Mouse (Mus musculus) midbrain, embryonic 11.5 days (tissue): Measurements from ENCODE around the gene Usb1. TPM values are rescaled to one million over a fixed set of nuclear protein-coding genes. Genes with fewer than 3 reads are reported as not detected.

ENCODE experiments used
- ATAC-seq: fragments of 200-750 bp; cut with Nextera tagmentation; 2 replicates; pipeline ENCODE4 v1.8.0; 2017; ENCODE audit warnings: moderate TSS enrichment, moderate library complexity; ENCODE audit not compliant: low FRiP score
- DNase-seq: peaks from one replicate; pipeline ENCODE4 v3.0.0; 2015; ENCODE audit warnings: low spot score; ENCODE audit errors: missing footprints
- H3K27ac ChIP-seq: fragments of 300-500 bp; sonication (generic); 2 replicates; pipeline ENCODE4 v1.5.1; 2014; ENCODE audit warnings: low read depth, low read length
- H3K27me3 ChIP-seq: fragments of 300-500 bp; sonication (generic); 2 replicates; pipeline ENCODE4 v1.6.1; 2014; ENCODE audit warnings: mild to moderate bottlenecking, low read length, moderate library complexity, mixed read lengths; ENCODE audit not compliant: control insufficient read depth, insufficient read depth
- H3K36me3 ChIP-seq: fragments of 300-500 bp; sonication (generic); 2 replicates; pipeline ENCODE4 v1.6.1; 2014; ENCODE audit warnings: mild to moderate bottlenecking, low read length, moderate library complexity, mixed read lengths; ENCODE audit not compliant: control insufficient read depth, insufficient read depth
- H3K4me1 ChIP-seq: fragments of 300-500 bp; sonication (generic); 2 replicates; pipeline ENCODE4 v1.6.1; 2014; ENCODE audit warnings: low read length; ENCODE audit not compliant: control insufficient read depth, insufficient read depth
- H3K4me2 ChIP-seq: fragments of 300-500 bp; sonication (generic); 2 replicates; pipeline ENCODE4 v1.6.1; 2014; ENCODE audit warnings: mild to moderate bottlenecking, moderate library complexity
- H3K4me3 ChIP-seq: fragments of 300-500 bp; sonication (generic); 2 replicates; pipeline ENCODE4 v1.5.1; 2014; ENCODE audit warnings: low read depth, low read length
- H3K9ac ChIP-seq: fragments of 300-500 bp; sonication (generic); 2 replicates; pipeline ENCODE4 v1.6.1; 2014; ENCODE audit warnings: low read length
- H3K9me3 ChIP-seq: fragments of 300-500 bp; sonication (generic); 2 replicates; pipeline ENCODE4 v1.6.1; 2016; ENCODE audit warnings: low read length; ENCODE audit not compliant: control insufficient read depth
- WGBS: fragments of 180-500 bp; shearing (Covaris S2); extraction: QIAGEN DNeasy Blood & Tissue Kit; methylation state at CpG from one replicate; pipeline ENCODE4 v1.1.7; 2014; 5-methylcytosine and 5-hydroxymethylcytosine counted together
- polyA plus RNA-seq: library from polyadenylated mRNA; unstranded; fragments of >200 nt; fragmentation: Nextera tagmentation; extraction: Ambion mirVana; gene quantifications from 2 replicates; pipeline ENCODE4 v1.2.1, GENCODE M21; 2014

The Usb1 gene
- polyA plus RNA-seq, 1 experiment from 2014 or later = 37.6 TPM

DNA sequence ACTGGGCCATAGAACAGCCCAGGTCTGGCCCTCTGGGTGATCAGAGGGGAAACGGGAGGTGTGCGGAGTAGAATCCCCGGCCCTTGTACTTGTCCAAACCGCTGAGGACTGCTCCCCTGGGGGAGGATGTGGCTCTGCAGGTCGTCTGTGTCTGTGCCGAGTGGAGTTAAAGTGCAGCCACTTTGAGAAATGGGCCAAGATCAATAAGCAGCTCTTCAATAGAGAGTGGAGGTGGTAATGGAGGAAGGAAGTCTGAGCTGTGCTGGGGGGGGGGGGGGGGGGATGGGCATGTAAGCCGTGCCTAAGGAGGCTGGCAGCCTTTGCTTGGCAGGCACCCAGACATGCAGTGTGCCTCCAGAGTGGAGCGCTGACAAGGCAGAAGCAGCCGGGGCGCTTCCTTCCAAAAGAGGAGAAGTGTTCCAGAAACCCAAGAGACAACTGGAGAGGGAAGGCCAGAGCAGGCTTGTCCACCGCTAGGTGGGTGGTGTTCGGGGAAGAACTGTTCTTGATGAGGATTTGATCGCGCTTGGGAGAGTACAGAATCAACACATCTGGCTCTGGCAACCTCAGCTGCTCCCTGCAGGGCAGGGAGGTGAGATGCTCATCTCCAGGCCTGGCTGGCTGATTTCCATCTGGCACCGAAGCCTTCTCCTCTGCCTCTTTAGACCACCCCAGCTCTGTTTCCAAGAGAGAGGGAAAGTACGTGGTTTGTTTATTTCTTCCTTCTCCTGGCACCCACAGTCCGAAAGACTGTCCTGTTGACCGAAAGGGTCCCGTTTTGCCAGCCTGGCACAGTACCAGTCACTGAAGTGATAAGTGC is 16.9 kb downstream of the Usb1 start:
- H3K4me3 ChIP-seq = no peak overlapping the region
- no peaks in the 10 kb centered on the region for H3K36me3 ChIP-seq
- no peak for ATAC-seq
- H3K27me3 ChIP-seq = no peaks in the 10 kb centered on the region
- no peak overlapping the region for H3K4me2 ChIP-seq
- WGBS = 69% methylated on average over 19 of the region's 19 CpGs
- H3K9ac ChIP-seq = no peak overlapping the region
- DNase-seq = no peak
- H3K27ac ChIP-seq = no peak overlapping the region
- H3K4me1 ChIP-seq = peaks cover 8% of the 10 kb centered on the region
- H3K9me3 ChIP-seq = no peaks in the 10 kb centered on the region

DNA sequence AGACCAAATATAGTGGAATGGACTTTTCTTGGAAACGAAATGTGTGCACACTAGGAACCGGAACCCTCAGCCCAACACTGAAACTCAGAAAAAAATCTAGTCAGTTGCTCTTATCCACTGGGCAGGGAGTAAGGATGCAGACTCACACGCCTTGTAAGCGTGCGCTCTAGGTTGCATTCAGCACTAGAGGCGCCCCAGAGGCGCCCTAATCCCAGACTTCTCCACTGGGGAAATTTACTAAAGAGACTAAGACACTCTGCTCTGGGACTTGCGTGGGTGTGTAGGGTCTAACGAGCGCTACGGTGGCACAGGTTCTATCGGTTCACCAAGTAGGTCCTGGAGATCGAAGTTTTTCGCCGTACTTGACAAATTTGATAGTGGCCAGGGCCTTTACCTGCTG is 19.4 kb downstream of the Usb1 start:
- H3K4me3 ChIP-seq = peak overlapping the region; percentile 82; the same call in 1 of the 2 replicates
- no peaks in the 10 kb centered on the region for H3K36me3 ChIP-seq
- H3K27ac ChIP-seq = no peak overlapping the region
- 0 out of 2 replicates have a peak, but pooled peaks have one; percentile 28 for ATAC-seq
- H3K4me2 ChIP-seq = peak overlapping the region; percentile 90
- WGBS = 2% methylated on average over 15 of the region's 15 CpGs
- H3K9ac ChIP-seq = no peak overlapping the region
- DNase-seq = peak; percentile 93
- H3K27me3 ChIP-seq = no peaks in the 10 kb centered on the region
- H3K9me3 ChIP-seq = no peaks in the 10 kb centered on the region
- peaks cover 10% of the 10 kb centered on the region for H3K4me1 ChIP-seq

DNA sequence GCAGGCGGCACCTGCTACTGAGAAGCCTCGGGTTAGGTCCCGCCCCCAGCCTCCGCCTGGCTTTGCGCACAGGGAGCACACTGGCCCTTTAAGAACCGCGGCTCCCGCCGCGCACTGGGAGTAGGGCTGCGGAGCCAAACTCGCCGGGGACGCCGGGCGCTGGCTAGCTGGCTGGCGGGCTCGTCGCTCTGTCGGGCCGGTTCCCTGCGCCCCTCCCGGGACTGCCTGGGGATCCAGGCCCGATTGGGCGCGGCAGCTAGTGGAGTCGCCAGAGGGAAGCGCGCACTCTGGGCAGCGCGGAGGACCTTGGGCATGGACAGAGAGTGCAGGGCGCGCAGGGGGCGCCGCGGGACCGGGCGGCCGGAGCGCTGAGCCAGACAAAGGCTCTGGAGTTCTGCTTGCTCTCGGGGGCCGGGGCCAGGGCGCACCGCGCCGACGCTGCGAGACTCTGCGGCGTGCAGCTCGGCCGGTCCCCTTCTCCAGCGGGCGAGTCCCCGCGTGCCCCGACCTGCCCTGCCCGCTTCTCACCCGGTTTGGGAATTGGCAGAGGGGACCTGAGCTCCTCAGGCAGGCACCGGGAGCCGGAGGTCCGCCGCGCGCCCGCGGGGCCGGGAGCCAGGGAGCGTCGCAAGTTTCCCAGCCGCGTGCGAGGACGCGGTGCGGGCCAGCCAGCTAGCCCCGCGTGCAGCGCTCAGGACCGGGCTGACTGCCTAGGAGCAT is 20.2 kb downstream of the Usb1 start, which contains the start of gene Mmp15:
Gene Mmp15 (plus strand): TSS at position 118 of the 720 bp plus-strand sequence.
- no peaks in the 10 kb centered on the region for H3K27me3 ChIP-seq
- DNase-seq (peak; percentile 97), ATAC-seq (peak; percentile 85)
- no peaks in the 10 kb centered on the region for H3K36me3 ChIP-seq
- H3K4me2 ChIP-seq = peak within 1 kb of the TSS; percentile 90
- peak within 1 kb of the TSS; percentile 82 for H3K4me3 ChIP-seq
- H3K9me3 ChIP-seq = no peaks in the 10 kb centered on the region
- peak within 1 kb of the TSS; percentile 80 for H3K27ac ChIP-seq
- H3K4me1 ChIP-seq = peaks cover 10% of the 10 kb centered on the region
- under 1% methylated on average over 80 of the region's 80 CpGs for WGBS
- H3K9ac ChIP-seq = peak within 1 kb of the TSS; percentile 93

DNA sequence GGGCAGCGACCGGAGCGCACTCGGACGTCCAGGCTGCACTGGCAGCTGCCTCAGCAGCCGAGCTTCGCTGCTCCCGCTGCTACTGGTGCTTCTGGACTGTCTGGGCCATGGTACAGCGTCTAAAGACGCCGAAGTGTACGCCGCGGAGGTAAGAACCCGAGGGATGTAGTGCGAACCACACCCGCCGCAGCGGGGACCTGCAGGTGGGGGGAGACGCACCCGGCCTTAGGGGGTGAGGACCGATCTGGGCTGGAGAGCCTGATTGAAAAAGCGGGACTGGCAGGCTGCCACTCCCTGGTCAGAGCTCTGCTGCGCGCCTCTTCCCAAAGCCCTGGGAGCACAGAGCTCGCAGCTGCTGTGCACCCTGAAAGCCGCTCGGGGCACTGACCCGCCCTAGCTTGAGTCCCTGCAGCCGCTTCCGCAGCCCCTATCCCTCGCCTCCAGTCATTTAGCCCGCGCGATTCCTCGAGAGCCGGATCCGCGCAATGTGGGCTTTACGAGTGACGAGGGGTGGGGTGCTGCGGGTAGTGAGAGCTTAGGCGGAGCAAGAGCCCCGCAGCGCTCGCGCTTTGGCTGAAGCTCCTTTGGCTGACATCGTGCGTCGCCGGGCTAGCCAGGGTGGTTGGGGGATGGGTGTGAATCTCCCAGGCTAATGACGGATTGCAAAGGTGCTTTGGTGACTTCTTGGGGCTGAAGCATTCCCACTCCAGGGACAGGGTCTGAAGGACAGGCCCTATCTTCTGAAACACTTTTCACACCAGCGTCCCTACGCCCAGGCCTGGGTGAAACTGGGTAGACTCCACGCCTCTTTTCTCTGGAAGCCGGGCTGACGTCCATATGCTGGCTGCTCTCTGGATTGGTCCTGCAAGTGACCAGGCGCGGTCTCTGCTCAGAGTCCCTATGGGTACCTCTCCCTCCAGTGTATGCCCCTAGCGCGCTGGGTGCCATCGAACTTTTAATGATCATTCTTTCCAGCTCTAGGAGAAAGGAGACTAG is 21.1 kb downstream of the Usb1 start:
- H3K27ac ChIP-seq = peak overlapping the region; percentile 80
- H3K4me3 ChIP-seq = peak overlapping the region; percentile 82
- no peaks in the 10 kb centered on the region for H3K27me3 ChIP-seq
- H3K9ac ChIP-seq = peak overlapping the region; percentile 93
- ATAC-seq (peak; percentile 72), DNase-seq (peak; percentile 97)
- H3K36me3 ChIP-seq = no peaks in the 10 kb centered on the region
- H3K9me3 ChIP-seq = no peaks in the 10 kb centered on the region
- peaks cover 10% of the 10 kb centered on the region for H3K4me1 ChIP-seq
- peak overlapping the region; percentile 90 for H3K4me2 ChIP-seq
- 2% methylated on average over 62 of the region's 62 CpGs for WGBS

DNA sequence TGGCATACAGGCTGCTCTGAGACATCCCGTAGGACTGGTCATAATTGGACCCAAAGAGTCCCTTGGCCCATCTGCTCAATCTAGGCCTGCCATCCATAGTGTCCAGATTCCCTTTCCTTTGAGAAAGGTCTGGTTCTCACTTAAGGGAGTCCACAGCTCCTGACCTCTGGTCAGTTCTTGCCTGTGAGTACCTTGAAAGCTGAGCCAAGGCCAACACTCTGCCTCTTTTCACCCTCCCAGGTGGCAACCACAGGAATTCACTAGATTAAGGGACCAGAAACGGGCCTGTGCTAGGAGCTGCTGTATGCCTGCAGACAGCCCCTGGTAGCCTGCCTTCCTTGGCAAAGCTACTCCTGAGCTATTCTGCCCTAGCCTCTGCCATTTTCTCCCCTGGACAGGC is 22.5 kb downstream of the Usb1 start:
- Histone ChIP-seq H3K9ac (no peak overlapping the region), H3K9me3 (no peaks in the 10 kb centered on the region), H3K36me3 (no peaks in the 10 kb centered on the region), H3K4me3 (no peak overlapping the region), H3K4me2 (no peak overlapping the region), H3K27ac (no peak overlapping the region), H3K4me1 (peaks cover 10% of the 10 kb centered on the region), H3K27me3 (no peaks in the 10 kb centered on the region)
- ATAC-seq (no peak), DNase-seq (no peak)
- WGBS = 83% methylated on average over 2 of the region's 2 CpGs

DNA sequence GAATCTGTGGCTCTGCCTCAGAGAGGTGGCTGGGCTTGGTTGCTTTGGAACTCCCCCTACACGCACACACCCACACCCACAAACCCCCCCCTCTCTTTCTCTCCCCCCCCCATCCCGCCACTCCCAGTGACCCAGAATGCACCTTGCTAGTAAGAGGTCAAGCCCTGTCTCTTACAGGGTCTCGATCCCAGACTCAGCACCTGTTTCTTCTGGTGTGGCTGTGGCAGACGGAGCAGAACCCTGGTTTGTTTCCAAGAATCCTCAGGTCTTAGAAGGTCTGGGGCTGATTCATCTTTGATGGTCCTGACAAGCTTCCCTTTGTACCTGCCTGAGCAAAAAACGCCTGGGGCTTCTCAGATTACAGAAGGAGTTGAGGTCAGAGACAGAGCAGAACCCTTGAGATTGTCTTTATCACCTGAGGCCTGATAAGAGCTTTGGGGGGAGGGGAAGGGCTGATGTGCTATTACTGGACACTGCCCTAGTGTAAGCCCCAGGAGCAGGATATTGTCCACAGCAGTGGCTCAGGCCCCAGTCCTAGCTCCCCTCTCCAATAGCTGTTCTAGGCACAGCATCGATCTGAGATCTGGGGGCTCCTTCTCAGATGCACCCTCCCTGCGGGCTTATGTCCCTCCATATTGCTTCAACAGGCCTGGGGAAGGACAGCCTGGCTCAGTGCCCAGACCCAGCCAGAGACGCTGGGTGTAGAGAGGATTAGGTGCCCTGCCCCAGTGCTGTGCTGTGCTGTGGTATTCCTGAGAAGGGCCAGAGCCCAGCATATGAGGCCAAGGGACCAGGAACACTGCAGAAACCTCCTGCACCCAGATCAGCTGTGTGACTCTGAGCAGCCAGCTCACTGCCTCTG is 26.7 kb downstream of the Usb1 start:
- H3K27ac ChIP-seq = no peak overlapping the region

DNA sequence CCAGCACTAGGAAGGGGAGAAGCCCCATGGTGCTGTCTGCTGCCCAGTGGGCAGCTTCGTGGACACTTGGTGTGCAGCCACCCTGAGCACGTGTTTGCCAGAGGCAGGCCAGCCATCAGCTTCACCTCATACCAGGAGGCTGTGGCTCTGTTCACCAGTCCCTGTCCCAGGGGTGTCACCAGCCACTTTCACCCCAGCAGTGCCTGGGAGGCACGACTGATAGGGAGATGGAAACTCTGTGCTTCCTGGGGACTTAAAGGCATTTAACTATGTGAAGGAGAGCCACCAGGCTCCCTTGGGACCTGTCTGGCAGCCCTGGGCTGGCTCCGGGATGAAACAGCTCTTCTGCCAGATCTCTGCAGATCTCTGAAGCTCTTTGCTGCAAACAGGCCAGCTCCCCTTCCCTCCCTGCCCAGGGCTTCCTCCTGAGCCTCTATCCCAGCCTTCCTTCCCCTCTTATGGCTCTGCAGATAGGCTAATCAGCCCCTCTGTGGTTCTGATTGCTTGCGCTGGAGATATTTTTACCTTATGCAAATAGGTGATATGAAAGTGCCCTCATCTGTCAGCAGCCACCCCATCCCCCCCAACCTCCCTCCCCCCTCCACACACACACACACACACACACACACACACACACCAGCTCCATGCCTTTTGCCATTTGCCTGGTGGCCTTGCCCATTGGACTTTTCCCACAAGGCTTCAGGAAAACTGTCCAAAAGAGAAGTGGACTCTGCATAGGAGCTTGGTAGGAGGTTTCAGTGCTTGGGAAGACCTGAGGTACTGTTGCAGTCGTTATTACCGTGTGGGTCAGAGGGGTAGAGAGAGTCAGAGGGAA is 28.3 kb downstream of the Usb1 start:
- H3K9ac ChIP-seq = peak overlapping the region; percentile 20; the same call in 1 of the 2 replicates
- 70% methylated on average over 7 of the region's 7 CpGs for WGBS
- no peak for DNase-seq
- peaks cover 8% of the 10 kb centered on the region for H3K4me1 ChIP-seq
- no peaks in the 10 kb centered on the region for H3K36me3 ChIP-seq
- no peak overlapping the region for H3K4me3 ChIP-seq
- peak overlapping the region; percentile 14; the same call in 1 of the 2 replicates for H3K27ac ChIP-seq
- H3K4me2 ChIP-seq = no peak overlapping the region
- H3K27me3 ChIP-seq = no peaks in the 10 kb centered on the region
- no peaks in the 10 kb centered on the region; the same call in 1 of the 2 replicates for H3K9me3 ChIP-seq
- peak; percentile 12; the same call in 1 of the 2 replicates for ATAC-seq

More for the DNA sequence above, 26.7 kb downstream of the Usb1 start:
- DNase-seq (no peak), ATAC-seq (no peak)
- 64% methylated on average over 8 of the region's 8 CpGs for WGBS
- H3K4me3 ChIP-seq = no peak overlapping the region
- no peak overlapping the region for H3K4me2 ChIP-seq
- H3K4me1 ChIP-seq = peaks cover 13% of the 10 kb centered on the region
- no peaks in the 10 kb centered on the region for H3K27me3 ChIP-seq
- H3K36me3 ChIP-seq = no peaks in the 10 kb centered on the region
- no peak overlapping the region for H3K9ac ChIP-seq
- H3K9me3 ChIP-seq = no peaks in the 10 kb centered on the region
